Mouse (Mus musculus) heart, embryonic 15.5 days (tissue): ENCODE data around the gene Cox14. TPM values are rescaled to one million over a fixed set of nuclear protein-coding genes. Genes with fewer than 3 reads are reported as not detected.

Source experiments
- ATAC-seq: fragments of 200-750 bp; cut with Nextera tagmentation; replicated peaks from 2 replicates; pipeline ENCODE4 v1.8.0; 2017; ENCODE audit warnings: low read depth, moderate TSS enrichment; ENCODE audit not compliant: insufficient number of reproducible peaks, insufficient read depth, low FRiP score
- H3K27ac ChIP-seq: fragments of 300-500 bp; sonication (generic); 2 replicates; pipeline ENCODE4 v1.5.1; 2015; ENCODE audit warnings: mild to moderate bottlenecking, inconsistent platforms
- H3K27me3 ChIP-seq: fragments of 300-500 bp; sonication (generic); 2 replicates; pipeline ENCODE4 v1.6.1; 2015; ENCODE audit warnings: inconsistent platforms
- H3K36me3 ChIP-seq: fragments of 300-500 bp; sonication (generic); 2 replicates; pipeline ENCODE4 v1.6.1; 2015; ENCODE audit warnings: mild to moderate bottlenecking, inconsistent platforms
- H3K4me1 ChIP-seq: fragments of 300-500 bp; sonication (generic); replicated peaks from 2 replicates; pipeline ENCODE4 v1.6.1; 2015; ENCODE audit warnings: inconsistent platforms
- H3K4me2 ChIP-seq: fragments of 300-500 bp; sonication (generic); 2 replicates; pipeline ENCODE4 v1.6.1; 2015; ENCODE audit warnings: inconsistent platforms, mild to moderate bottlenecking, moderate library complexity
- H3K4me3 ChIP-seq: fragments of 300-500 bp; sonication (generic); 2 replicates; pipeline ENCODE4 v1.5.1; 2015; ENCODE audit warnings: mild to moderate bottlenecking, inconsistent platforms
- H3K9ac ChIP-seq: fragments of 300-500 bp; sonication (generic); 2 replicates; pipeline ENCODE4 v1.6.1; 2015; ENCODE audit warnings: mild to moderate bottlenecking, inconsistent platforms
- H3K9me3 ChIP-seq: fragments of 300-500 bp; sonication (generic); replicated peaks from 2 replicates; pipeline ENCODE4 v1.6.1; 2016; ENCODE audit warnings: inconsistent platforms
- WGBS: fragments of 180-500 bp; shearing (Covaris S2); methylation state at CpG from one replicate; pipeline ENCODE4 v1.1.7; 2015; ENCODE audit warnings: mixed read lengths; 5-methylcytosine and 5-hydroxymethylcytosine counted together
- polyA plus RNA-seq: library from polyadenylated mRNA; unstranded; fragments of >200 nt; fragmentation: Nextera tagmentation; extraction: Ambion mirVana; gene quantifications from 2 replicates; pipeline ENCODE4 v1.2.1, GENCODE M21; 2015

Gene Cox14
- polyA plus RNA-seq = 185 and 187 TPM in 2 replicates

DNA sequence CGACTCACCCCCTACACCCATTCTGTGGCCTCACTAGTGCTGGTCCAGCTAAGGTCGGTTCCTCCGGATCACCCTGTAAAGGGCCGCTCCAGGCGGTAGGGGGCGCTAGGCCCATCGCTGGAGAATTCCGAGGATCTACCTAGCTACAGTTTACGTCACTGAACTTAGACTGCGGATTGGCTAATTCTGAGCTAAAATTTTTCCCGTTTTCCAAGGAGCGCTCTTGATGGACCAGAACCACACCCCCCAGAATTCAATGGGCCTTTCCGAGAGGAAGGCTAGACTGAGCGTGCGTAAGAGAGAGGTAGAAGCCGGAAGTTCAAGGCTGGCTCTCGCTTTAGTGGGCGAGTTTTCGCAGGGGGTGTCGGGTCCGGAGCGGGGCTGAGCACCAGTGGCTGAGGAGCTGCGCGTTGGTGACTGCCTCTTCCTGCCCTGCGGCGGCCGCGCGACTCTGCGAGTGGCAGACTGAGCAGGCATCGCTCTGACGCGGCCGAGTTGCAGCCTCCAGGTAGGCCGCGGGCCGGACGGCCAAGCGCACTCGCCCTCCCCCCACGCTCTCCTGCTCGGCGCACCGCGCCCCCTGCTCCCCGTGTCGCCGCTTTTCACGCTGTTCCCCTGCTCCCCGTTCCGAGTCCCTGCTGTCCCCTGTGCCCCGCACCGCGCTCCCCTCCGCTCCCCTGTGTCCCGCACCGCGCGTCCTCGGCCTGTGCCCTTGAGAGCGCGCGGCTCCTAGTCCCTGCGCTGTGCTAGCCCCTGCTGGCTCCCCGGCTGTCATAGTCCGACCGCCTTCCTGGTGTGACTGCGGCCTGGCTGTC is at the start of gene Cox14:
Gene Cox14 (plus strand): TSS at position 278 of the 815 bp plus-strand sequence.
- ATAC-seq = peak; percentile 91
- H3K9me3 ChIP-seq = 0 out of 2 replicates have a peak, but pooled peaks cover 4% of the 10 kb centered on the region

GRCm38 (mm10) chr15:99677089-99677488 is 48.3 kb upstream of the Cox14 start:
- no peak overlapping the region for H3K9ac ChIP-seq
- 0 out of 2 replicates have a peak, but pooled peaks cover 3% of the 10 kb centered on the region for H3K4me1 ChIP-seq
- no peak for ATAC-seq
- no peak overlapping the region for H3K4me3 ChIP-seq
- no peak overlapping the region for H3K4me2 ChIP-seq
- H3K9me3 ChIP-seq = no peaks in the 10 kb centered on the region
- no peaks in the 10 kb centered on the region for H3K36me3 ChIP-seq
- H3K27ac ChIP-seq = no peak overlapping the region
- 42% methylated on average over 8 of the region's 8 CpGs for WGBS
- H3K27me3 ChIP-seq = peaks cover 53% of the 10 kb centered on the region

More for the DNA sequence above, at the start of gene Cox14:
- Histone ChIP-seq H3K4me2 (peak within 1 kb of the TSS; percentile 73), H3K36me3 (peaks cover 24% of the 10 kb centered on the region), H3K27ac (peak within 1 kb of the TSS; percentile 98), H3K4me3 (peak within 1 kb of the TSS; percentile 100), H3K9ac (peak within 1 kb of the TSS; percentile 98), H3K27me3 (no peaks in the 10 kb centered on the region), H3K4me1 (peaks cover 39% of the 10 kb centered on the region)
- under 1% methylated on average over 66 of the region's 68 CpGs for WGBS

- Histone ChIP-seq H3K27ac (no peak overlapping the region), H3K36me3 (no peaks in the 10 kb centered on the region), H3K4me3 (no peak overlapping the region), H3K9ac (no peak overlapping the region), H3K4me1 (0 out of 2 replicates have a peak, but pooled peaks cover 3% of the 10 kb centered on the region), H3K27me3 (peaks cover 42% of the 10 kb centered on the region), H3K9me3 (no peaks in the 10 kb centered on the region), H3K4me2 (no peak overlapping the region)
- ATAC-seq = no peak
- 19% methylated on average over 13 of the region's 13 CpGs for WGBS
These were observed 47.2 kb upstream of the Cox14 start for GRCm38 (mm10) chr15:99678063-99678800.

DNA sequence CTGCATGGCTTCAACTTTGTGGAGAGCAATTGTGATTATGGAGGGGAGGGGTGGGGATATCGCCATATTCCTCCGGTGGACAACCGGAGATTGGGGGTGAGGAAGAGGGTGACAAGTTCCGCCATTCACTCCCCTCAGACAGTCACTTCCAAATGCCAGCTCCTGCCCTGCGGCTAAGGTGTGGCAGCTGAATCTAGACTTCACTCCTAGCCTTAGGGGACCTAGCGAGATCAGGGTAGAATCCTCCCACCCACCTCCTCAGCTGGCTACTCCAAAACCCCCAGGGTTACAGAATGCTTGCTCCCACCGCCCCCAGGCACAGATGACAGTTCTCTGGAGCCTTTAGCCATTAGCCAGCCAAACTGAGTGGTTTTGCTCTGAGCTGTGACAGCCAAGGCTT is 46.4 kb upstream of the Cox14 start:
- 62% methylated on average over 7 of the region's 7 CpGs for WGBS
- H3K4me1 ChIP-seq = 0 out of 2 replicates have a peak, but pooled peaks cover 3% of the 10 kb centered on the region
- H3K4me2 ChIP-seq = no peak overlapping the region
- peaks cover 34% of the 10 kb centered on the region for H3K27me3 ChIP-seq
- no peak overlapping the region for H3K9ac ChIP-seq
- H3K9me3 ChIP-seq = no peaks in the 10 kb centered on the region
- H3K27ac ChIP-seq = no peak overlapping the region
- no peak overlapping the region for H3K4me3 ChIP-seq
- H3K36me3 ChIP-seq = no peaks in the 10 kb centered on the region
- ATAC-seq = no peak

DNA sequence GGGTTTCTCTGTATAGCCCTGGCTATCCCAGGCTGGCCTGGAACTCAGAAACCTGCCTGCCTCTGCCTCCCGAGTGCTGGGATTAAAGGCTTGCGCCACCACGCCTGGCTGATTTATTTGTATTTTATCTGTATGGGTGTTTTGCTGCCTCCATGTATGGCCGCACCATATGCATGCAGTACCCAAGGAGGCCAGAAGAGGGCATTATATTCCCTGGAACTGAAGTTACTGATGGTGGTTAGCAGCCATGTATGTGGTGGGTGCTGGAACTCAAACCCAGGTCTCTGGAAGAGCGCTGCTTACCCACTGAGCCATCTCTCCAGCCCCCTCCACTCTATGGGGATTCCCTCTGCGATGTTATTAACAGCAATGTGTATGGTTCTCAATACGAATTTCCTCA is 42.5 kb upstream of the Cox14 start:
- WGBS = 91% methylated on average over 7 of the region's 7 CpGs
- H3K4me3 ChIP-seq = no peak overlapping the region
- H3K9ac ChIP-seq = no peak overlapping the region
- 0 out of 2 replicates have a peak, but pooled peaks cover 3% of the 10 kb centered on the region for H3K4me1 ChIP-seq
- peaks cover 22% of the 10 kb centered on the region for H3K27me3 ChIP-seq
- H3K4me2 ChIP-seq = no peak overlapping the region
- H3K27ac ChIP-seq = no peak overlapping the region
- no peak for ATAC-seq
- H3K36me3 ChIP-seq = no peaks in the 10 kb centered on the region
- H3K9me3 ChIP-seq = no peaks in the 10 kb centered on the region

DNA sequence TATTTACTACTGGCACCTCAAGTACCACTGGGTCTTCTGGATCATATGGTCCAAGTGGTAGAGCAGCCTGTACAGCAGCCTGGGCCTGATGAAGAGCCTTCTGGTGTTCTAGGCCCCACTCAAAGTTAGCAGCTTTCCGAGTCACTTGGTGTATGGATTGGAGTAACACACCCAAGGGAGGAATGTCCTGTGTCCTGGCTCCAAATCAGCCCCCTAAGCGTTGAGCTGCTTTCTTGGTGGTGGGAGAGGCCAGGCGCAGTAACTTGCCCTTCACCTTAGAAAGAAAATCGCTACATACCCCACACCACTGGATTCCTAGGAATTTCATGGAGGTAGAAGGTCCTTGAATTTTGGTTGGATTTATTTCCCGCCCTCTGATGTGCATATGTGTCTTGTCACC is 41.3 kb upstream of the Cox14 start:
- Histone ChIP-seq H3K4me2 (no peak overlapping the region), H3K4me1 (no peaks in the 10 kb centered on the region), H3K27me3 (peaks cover 14% of the 10 kb centered on the region), H3K9ac (no peak overlapping the region), H3K36me3 (no peaks in the 10 kb centered on the region), H3K4me3 (no peak overlapping the region), H3K9me3 (no peaks in the 10 kb centered on the region), H3K27ac (no peak overlapping the region)
- ATAC-seq = no peak
- WGBS = 92% methylated on average over 5 of the region's 5 CpGs

GRCm38 (mm10) chr15:99688712-99689111 is 36.7 kb upstream of the Cox14 start:
- Histone ChIP-seq H3K9ac (no peak overlapping the region), H3K4me3 (no peak overlapping the region), H3K4me2 (no peak overlapping the region), H3K36me3 (no peaks in the 10 kb centered on the region), H3K9me3 (no peaks in the 10 kb centered on the region), H3K27ac (no peak overlapping the region), H3K4me1 (0 out of 2 replicates have a peak, but pooled peaks cover 3% of the 10 kb centered on the region), H3K27me3 (peaks cover 26% of the 10 kb centered on the region)
- 8% methylated on average over 4 of the region's 4 CpGs for WGBS
- 0 out of 2 replicates have a peak, but pooled peaks have one; percentile 22 for ATAC-seq

GRCm38 (mm10) chr15:99690924-99691323 is 34.5 kb upstream of the Cox14 start:
- Histone ChIP-seq H3K4me2 (no peak overlapping the region), H3K4me1 (peaks cover 8% of the 10 kb centered on the region; the same call in 1 of the 2 replicates), H3K27me3 (peaks cover 21% of the 10 kb centered on the region), H3K9me3 (no peaks in the 10 kb centered on the region), H3K4me3 (no peak overlapping the region), H3K36me3 (no peaks in the 10 kb centered on the region), H3K9ac (no peak overlapping the region), H3K27ac (no peak overlapping the region)
- no peak for ATAC-seq
- WGBS = 27% methylated on average over 4 of the region's 4 CpGs

DNA sequence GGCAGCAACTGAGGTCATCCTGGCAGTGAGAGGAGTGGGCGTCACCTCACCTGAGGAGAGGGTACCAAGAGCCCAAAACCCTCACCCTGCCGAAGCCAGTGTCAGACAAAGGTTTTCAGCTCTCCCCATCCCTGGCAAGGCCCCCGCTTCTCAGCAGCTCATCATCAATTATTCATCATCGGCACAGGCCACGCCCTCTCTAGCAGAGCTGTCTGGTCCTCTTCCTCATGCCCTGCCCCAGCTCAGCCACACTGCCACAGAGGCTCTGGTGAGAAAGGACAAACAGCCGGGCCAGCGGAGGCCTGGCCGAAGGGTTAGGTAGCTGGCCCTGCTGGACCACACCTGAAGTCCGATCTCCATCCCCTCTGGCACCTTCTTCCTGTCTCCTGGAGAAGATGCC is 33.4 kb upstream of the Cox14 start:
- peaks cover 8% of the 10 kb centered on the region; the same call in 1 of the 2 replicates for H3K4me1 ChIP-seq
- no peak overlapping the region for H3K4me3 ChIP-seq
- no peak overlapping the region for H3K27ac ChIP-seq
- H3K27me3 ChIP-seq = peaks cover 24% of the 10 kb centered on the region
- no peak overlapping the region for H3K4me2 ChIP-seq
- H3K9me3 ChIP-seq = no peaks in the 10 kb centered on the region
- no peaks in the 10 kb centered on the region for H3K36me3 ChIP-seq
- 55% methylated on average over 9 of the region's 9 CpGs for WGBS
- H3K9ac ChIP-seq = no peak overlapping the region
- no peak for ATAC-seq

DNA sequence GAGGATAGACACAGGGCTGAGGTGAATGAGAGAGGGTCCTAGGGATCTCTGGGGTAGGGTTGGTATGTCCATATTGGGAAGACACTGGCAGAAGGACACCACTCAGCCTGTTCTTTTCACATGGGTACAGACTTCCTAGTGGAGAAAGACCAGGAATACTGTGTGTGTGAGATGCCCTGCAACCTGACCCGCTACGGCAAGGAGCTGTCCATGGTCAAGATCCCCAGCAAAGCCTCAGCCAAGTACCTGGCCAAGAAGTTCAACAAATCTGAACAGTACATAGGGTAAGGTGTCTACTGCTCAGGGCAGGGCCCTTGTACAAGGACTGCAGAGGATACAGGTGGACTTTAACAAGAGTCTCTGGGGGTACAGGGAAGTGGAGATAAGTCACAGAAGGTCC is 28.1 kb upstream of the Cox14 start:
- H3K4me3 ChIP-seq = no peak overlapping the region
- no peak overlapping the region for H3K9ac ChIP-seq
- no peak for ATAC-seq
- H3K36me3 ChIP-seq = no peaks in the 10 kb centered on the region
- peaks cover 24% of the 10 kb centered on the region for H3K4me1 ChIP-seq
- no peaks in the 10 kb centered on the region for H3K9me3 ChIP-seq
- H3K4me2 ChIP-seq = no peak overlapping the region
- H3K27me3 ChIP-seq = peaks cover 24% of the 10 kb centered on the region
- no peak overlapping the region for H3K27ac ChIP-seq
- WGBS = 18% methylated on average over 2 of the region's 2 CpGs

- Histone ChIP-seq H3K4me2 (no peak overlapping the region), H3K4me3 (no peak overlapping the region)
These were observed 26.8 kb upstream of the Cox14 start for GRCm38 (mm10) chr15:99698533-99699085.

More at GRCm38 (mm10) chr15:99698533-99699085, 26.8 kb upstream of the Cox14 start:
- no peaks in the 10 kb centered on the region for H3K36me3 ChIP-seq
- H3K27me3 ChIP-seq = peaks cover 20% of the 10 kb centered on the region
- H3K27ac ChIP-seq = no peak overlapping the region
- H3K9ac ChIP-seq = no peak overlapping the region
- WGBS = 31% methylated on average over 20 of the region's 20 CpGs
- ATAC-seq = no peak
- peaks cover 35% of the 10 kb centered on the region for H3K4me1 ChIP-seq
- no peaks in the 10 kb centered on the region for H3K9me3 ChIP-seq
